Mouse (Mus musculus) adrenal gland, postnatal 36 days (tissue): ENCODE measurements around the gene Fgd6. TPM values are rescaled to one million over a fixed set of nuclear protein-coding genes. Genes with fewer than 3 reads are reported as not detected.

Experiments
- DNase-seq, 2 experiments: peaks; one replicate each; pipeline ENCODE4 v3.0.0; 2021; ENCODE audit warnings: mixed read lengths in 1 of 2
- total RNA-seq, 2 experiments: library from RNA; stranded (reverse); gene quantifications; 2 replicates each; pipeline ENCODE4 v1.2.3; 2021

Fgd6 gene
- total RNA-seq, 2 experiments from 2014 or later = 5.1 to 5.8 TPM

GRCm38 (mm10) chr10:94183199-94183598 is 147.4 kb downstream of the Fgd6 start:
- no peak for DNase-seq

Other genes starting within 250 kb of the Fgd6 start
- gene Usp44, start 204.4 kb upstream of the Fgd6 start, total RNA-seq = not detected
- 100 to 1,000 TPM; 181 to 185 TPM for gene Metap2, start 138.9 kb upstream of the Fgd6 start, total RNA-seq
- 10 to 100 TPM; 18.0 to 22.8 TPM for gene Vezt, start 184 bp upstream of the Fgd6 start, total RNA-seq
- 10 to 100 TPM; 11.8 to 15.8 TPM for gene Nr2c1, start 112.0 kb downstream of the Fgd6 start, total RNA-seq
- 100 to 1,000 TPM; 329 to 348 TPM for gene Ndufa12, start 162.7 kb downstream of the Fgd6 start, total RNA-seq